Mouse (Mus musculus) brain, embryonic 14.5 days (tissue): Measurements from ENCODE around the gene Clstn2. TPM values are rescaled to one million over a fixed set of nuclear protein-coding genes. Genes with fewer than 3 reads are reported as not detected.

Source experiments
- DNase-seq: peaks from one replicate; pipeline ENCODE4 v3.0.0-alpha.2; 2011; ENCODE audit warnings: low read depth
- CTCF ChIP-seq: fragments of 200-500 bp; IDR thresholded peaks from 2 replicates; pipeline ENCODE4 v1.5.1; 2012; ENCODE audit warnings: inconsistent platforms, mild to moderate bottlenecking, moderate library complexity, borderline replicate concordance; ENCODE audit not compliant: insufficient read depth, insufficient read length; ENCODE audit errors: extremely low read depth
- POLR2A ChIP-seq: fragments of 200-500 bp; IDR thresholded peaks from 2 replicates; pipeline ENCODE4 v1.6.1; 2012; ENCODE audit warnings: mild to moderate bottlenecking, inconsistent platforms, borderline replicate concordance; ENCODE audit not compliant: poor library complexity, insufficient read depth, insufficient read length, severe bottlenecking; ENCODE audit errors: extremely low read depth
- polyA plus RNA-seq: library from polyadenylated mRNA; depleted of rRNA; stranded (reverse); fragments of >200 nt; gene quantifications from 2 replicates; pipeline ENCODE4 v1.2.3, GENCODE M21; 2012

Clstn2 gene
- polyA plus RNA-seq, 1 experiment: 25.1 TPM

- TF ChIP-seq CTCF: no peak
- TF ChIP-seq POLR2A: no peak
- DNase-seq: peak; percentile 53
These were observed 422.4 kb downstream of the Clstn2 start for GRCm38 (mm10) chr9:97610566-97610965.

DNA sequence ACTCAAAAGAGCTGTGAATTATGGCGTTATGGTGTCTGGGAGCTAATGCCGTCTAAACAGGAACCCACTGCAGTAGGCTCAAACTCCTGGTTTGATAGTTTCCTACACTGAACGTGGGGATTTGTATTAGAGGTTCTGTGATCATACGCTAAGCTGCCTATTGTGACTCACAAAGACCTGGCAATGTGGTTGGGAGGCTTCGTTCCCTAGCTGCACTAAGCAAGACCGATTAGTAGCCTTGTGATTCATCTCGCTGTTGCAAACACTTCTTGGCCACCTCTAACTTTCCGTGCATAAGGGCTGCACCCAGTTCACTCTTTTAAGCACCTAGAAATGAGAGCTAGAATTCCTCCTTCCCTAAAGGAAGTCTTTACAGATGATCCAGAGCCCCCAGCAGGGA, 429.3 kb downstream of the Clstn2 start:
- DNase-seq: peak; percentile 24
- no peak for TF ChIP-seq POLR2A
- TF ChIP-seq CTCF: no peak

DNA sequence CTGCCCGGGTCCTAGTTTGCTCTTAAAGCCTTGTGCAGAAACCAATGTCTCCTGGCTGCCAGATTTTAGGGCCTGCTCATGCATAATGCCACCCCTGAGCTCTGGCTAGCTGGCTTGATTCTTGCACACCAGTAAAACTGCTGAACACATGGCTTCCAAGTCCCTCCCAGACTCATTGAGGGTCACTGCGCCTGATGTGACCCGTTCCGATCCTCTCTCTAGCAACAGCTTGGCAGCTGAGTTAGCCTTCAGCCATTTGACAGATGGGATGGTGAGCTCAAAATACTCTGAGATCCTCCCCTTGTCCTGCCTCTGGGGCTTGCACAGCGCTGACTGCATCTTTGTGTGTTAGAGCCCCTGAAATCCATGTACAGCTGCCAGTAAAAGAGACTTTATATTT, 430.5 kb downstream of the Clstn2 start:
- DNase-seq: peak; percentile 58
- TF ChIP-seq POLR2A (no peak), CTCF (no peak)

- DNase-seq: peak; percentile 70
- TF ChIP-seq POLR2A (no peak), CTCF (no peak)
These were observed 434.0 kb downstream of the Clstn2 start for GRCm38 (mm10) chr9:97599006-97599405.

- TF ChIP-seq POLR2A: no peak
- no peak for DNase-seq
These were observed 442.3 kb downstream of the Clstn2 start for GRCm38 (mm10) chr9:97590712-97591111.

- DNase-seq: peak; percentile 74
- TF ChIP-seq CTCF (no peak), POLR2A (no peak)
These were observed 462.1 kb downstream of the Clstn2 start for GRCm38 (mm10) chr9:97570881-97571280.

DNA sequence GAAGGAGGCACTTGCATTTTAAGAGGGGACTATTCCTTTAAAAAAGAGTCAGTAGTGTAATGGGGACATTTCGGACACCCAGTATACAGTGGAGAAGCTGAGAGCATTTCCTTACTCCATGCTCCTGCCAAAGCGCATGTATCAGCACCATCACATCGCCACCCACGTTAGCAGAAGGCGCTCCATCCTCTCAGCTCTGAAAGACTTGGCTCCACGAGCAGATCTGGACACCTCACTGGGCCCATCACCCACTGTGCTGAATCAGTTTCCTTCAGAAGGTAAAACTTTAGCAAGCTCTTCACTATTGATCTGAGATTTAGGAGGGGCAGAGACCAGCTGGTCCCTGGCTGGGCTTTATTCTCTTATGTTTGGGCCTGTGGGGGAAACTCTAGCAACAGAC, 469.9 kb downstream of the Clstn2 start:
- TF ChIP-seq CTCF (no peak), POLR2A (no peak)
- no peak for DNase-seq

- no peak for DNase-seq
- no peak for TF ChIP-seq POLR2A
- no peak for TF ChIP-seq CTCF
These were observed 488.6 kb downstream of the Clstn2 start for GRCm38 (mm10) chr9:97544359-97544758.

GRCm38 (mm10) chr9:97541419-97541818, 491.6 kb downstream of the Clstn2 start:
- peak; percentile 77 for DNase-seq
- TF ChIP-seq POLR2A (no peak), CTCF (no peak)

- no peak for DNase-seq
- TF ChIP-seq CTCF: no peak
- no peak for TF ChIP-seq POLR2A
These were observed 494.8 kb downstream of the Clstn2 start for GRCm38 (mm10) chr9:97538075-97538779.

GRCm38 (mm10) chr9:97534196-97534595, 498.8 kb downstream of the Clstn2 start:
- peak; percentile 61 for DNase-seq

DNA sequence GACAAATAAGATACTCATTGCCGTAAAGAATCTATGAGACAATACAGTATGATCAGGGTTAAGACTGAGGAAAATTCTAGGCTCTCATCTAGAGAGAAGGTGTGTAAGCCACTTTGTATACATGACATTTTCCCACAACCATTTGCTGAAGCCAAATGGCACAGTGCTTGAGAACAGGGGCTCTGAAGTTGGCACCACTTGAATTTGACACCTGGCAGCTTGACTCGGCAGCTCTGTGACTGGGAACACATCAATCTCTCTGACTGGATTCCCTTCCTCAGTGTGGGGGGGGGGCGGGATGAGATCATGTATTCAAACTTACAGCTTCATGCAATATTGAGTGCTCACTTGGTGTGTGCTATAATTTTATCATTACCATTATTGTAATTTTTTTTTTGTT, 499.7 kb downstream of the Clstn2 start:
- no peak for TF ChIP-seq POLR2A
- TF ChIP-seq CTCF: no peak
- peak; percentile 68 for DNase-seq

More at GRCm38 (mm10) chr9:97534196-97534595, 498.8 kb downstream of the Clstn2 start:
- TF ChIP-seq CTCF (no peak), POLR2A (no peak)

DNA sequence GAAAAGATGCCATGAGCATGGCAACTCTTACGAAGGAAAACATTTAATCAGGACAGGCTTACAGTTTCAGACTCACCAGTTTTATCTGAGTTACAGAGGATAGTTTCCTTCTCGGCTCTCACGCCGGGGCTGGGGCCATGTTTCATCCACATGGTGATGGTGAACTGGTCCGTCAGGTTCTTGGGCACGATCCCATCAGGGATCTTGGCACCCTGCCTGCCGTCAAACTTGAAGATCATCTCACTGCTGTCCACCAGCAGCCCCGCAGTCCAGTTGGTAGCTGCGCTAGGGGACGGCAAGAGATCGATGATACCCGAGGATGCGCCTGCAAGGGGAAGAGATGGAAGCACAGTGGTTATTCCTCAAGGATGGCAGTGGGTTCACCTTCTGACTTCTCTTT, 500.4 kb downstream of the Clstn2 start:
- TF ChIP-seq POLR2A: no peak
- no peak for DNase-seq

- DNase-seq: no peak
- no peak for TF ChIP-seq CTCF
- TF ChIP-seq POLR2A: no peak
These were observed 505.1 kb downstream of the Clstn2 start for GRCm38 (mm10) chr9:97527926-97528325.
